Mouse (Mus musculus): ENCODE data around the gene Drd1.
A peak's percentile ranks its signal among the peaks of the same experiment; 100 is the strongest.

The Drd1 gene

DNA sequence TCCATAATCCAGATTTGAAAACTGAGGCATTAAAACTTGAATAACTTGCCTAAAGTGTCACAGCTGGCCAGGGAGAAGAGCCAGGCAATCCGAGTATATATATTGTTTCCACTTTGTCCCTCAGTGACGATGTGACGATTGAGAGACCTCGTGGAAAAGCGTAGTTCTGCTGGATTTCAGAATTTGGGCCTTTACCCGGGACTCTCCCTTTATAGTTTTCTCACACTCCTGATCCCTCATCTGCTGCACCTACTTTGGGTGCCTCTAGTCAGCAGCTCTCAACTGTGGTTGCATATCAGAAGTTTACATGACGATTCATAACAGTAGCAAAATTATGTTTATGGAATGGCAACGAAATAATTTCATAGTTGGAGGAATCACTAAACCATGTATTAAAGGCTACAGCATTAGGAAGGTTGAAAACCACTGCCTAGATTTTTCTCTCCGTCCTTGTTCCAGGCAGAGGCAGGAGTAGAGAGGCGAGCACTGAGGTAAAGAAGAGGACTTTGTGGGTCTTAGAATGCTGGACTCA is 17.1 kb upstream of the Drd1 start:
- DNase-seq, result no peak

DNA sequence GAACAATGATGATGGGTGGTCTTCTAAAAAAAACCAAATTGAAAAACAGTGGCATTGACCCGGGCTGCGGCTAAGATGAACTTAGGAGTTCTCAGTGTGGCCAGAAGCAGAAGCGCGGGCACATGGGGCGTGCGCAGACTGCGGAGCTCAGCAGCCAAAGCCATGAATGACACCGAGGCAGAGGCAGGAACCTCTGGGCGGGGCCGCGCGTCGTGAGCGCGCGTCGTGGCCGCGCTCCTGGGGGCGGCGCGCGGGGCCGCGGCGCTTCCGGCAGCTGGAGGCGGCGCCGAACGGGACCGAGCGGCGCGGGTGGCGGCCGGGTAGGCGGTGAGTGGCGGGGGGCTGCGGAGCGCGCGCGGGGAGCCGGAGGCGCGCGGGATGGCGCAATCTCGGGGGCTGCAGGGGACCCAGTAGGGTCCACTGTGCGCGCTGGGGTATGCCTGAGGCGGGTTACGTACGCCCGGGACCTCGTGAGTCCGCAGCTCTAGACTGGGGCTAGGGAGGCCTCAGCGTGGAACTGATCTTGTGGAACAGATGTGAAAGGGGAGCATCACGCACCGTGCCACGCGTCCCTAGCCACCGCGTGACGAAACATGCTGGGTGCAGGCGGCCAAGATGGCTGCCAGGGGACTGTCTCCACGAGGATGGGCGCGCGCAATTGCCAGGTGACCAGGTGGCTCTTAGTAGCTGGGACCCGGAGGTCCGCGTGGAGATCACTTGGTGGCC is 16.3 kb upstream of the Drd1 start, which contains the start of gene Sfxn1:
Sfxn1 (plus strand) TSS at position 264 of the 726 bp plus-strand sequence.
- DNase-seq, result peak; percentile 75

DNA sequence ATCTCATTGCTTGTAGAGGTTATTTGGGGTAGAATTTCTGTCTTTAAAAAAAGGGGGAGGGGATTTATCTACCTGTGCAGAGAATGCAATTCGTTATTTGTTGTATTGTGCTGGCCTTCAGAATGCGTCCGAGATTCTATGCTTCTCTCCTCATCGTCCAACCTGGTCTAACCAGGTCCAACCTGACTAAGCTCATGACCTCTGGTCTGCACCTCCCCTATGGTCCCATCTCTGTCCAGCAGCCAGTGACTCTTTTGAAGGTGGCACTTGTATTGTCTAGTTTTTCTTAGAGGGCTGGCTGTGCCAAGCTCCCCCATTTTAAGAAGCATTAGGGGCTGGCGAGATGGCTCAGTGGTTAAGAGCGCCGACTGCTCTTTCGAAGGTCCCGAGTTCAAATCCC is 15.5 kb upstream of the Drd1 start:
- DNase-seq, result no peak

GRCm38 (mm10) chr13:54067617-54068166 is 12.2 kb upstream of the Drd1 start:
- no peak for DNase-seq

- no peak for DNase-seq
Measured at GRCm38 (mm10) chr13:54066081-54066746, 10.7 kb upstream of the Drd1 start.

GRCm38 (mm10) chr13:54063292-54063691 is 7.8 kb upstream of the Drd1 start:
- no peak for DNase-seq

GRCm38 (mm10) chr13:54062068-54062467 is 6.6 kb upstream of the Drd1 start:
- DNase-seq, result no peak

- DNase-seq, result no peak
Measured at GRCm38 (mm10) chr13:54054962-54055361, 543 bp downstream of the Drd1 start.

GRCm38 (mm10) chr13:54051641-54052040 is 3.9 kb downstream of the Drd1 start:
- DNase-seq, result no peak

DNA sequence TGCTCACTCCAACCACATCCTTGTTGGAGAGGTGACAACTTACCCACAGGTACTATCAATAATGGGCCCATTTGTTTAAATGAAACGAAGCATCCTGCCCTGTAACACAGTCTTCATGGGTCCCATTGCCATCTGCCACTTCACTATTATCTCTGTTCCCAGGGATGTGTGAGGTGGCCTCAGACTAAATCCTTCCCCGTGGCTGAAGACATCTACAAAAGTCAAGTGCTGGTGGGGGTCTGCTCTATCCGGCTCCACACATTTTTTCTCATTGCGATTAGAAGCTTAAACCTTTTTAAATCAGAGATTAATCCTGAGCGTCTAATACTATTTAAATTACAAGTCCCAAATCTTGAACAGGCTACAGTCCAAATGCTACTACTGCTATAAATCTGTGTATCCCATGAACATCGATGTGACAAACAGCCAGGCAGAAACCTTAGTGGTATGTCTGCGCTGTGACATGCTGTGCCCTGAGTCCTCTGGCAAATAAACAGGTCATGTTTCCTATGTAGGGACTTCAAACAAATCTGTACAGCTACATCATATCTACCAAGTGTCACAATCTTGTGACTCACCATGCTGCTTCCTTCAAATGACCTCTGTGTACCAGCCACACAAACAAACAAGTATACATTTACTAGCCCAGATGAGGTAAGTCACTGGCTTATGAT is 6.7 kb downstream of the Drd1 start:
- no peak for DNase-seq

DNA sequence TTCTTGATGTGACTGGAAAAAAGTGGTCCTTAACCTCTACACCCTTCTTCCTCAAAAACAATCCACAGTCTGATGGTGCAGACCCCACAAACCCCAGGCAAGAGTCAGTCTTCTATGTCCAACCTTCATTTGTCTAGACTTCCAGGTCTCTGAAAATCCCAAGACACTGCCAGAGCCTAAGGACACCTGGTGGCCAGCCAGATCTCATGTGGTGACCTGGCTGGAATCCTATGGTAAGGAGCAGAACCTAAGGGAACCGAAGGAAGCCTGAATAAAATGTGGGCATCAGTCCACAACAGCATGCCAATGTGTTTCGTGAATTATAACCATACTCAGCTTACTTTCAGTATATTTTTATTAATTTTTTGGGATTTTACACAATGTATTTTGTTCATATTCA is 15.2 kb downstream of the Drd1 start:
- no peak for DNase-seq

- peak; percentile 51 for DNase-seq
Measured at GRCm38 (mm10) chr13:54037936-54038335, 17.6 kb downstream of the Drd1 start.

GRCm38 (mm10) chr13:54035541-54035940 is 20.0 kb downstream of the Drd1 start:
- no peak for DNase-seq

- no peak for DNase-seq
Measured at GRCm38 (mm10) chr13:54033653-54034052, 21.9 kb downstream of the Drd1 start.

DNA sequence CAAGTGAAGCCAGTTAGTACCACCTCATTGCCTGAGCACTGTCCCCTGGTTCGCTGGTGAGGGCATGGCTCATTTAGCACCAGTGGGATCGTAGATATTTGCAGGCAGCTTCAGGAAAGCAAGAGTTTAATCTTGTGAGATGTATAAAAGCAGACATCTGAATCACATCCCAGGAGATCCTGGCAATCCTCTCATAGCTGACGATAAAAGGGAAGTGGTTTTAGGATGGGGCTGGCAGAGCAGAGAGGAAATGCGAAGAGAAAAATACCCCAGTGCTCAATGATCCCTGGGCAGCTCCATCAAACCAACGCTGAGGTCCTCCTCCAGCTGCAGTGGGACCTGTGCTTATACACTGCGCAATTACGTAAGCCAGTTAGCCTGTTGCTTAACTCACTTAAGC is 28.4 kb downstream of the Drd1 start:
- no peak for DNase-seq

DNA sequence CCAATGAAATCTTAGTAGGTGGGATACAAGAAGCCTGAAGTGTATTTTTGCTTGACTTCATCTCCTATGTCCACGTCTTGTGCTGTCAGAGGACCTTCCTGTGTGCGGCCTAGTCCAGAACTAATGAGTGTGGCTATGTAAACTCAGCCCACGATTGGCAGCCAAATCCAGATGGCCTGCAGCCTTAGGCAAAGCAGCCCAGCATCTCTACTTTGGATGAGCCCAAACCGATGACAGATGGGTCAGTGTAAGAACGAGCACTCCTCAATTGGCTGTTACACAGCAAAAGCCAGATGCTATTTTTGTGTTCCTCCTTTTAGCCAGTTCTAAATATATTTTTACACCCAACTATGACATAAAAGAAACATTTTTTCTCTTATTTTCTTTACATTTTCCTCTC is 32.2 kb downstream of the Drd1 start:
- peak; percentile 72 for DNase-seq

DNA sequence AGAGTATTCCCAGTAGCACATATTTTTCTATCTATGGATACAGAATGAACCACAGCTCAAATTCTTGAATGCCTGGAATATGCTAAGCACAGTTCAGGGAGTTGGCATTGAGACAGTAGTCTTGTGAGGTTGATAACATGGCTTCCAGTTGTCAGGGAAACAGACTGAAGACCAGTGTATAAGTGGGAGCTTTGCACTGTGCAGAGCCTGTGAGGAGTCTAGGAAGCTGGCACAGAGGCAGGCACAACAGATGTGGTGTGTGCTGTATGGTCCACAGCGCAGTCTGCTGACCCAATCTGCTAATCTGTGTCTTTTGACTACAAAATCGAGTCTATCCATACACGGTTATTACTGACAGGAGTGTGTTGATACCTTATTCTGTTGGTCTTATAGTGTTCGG is 46.8 kb downstream of the Drd1 start:
- DNase-seq, result peak; percentile 14

All from layer of hippocampus, adult 9-11 months (tissue).